Mouse (Mus musculus) limb, embryonic 14.5 days (tissue): ENCODE results near the gene Ttc30a2. TPM values are rescaled to one million over a fixed set of nuclear protein-coding genes. Genes with fewer than 3 reads are reported as not detected.
"Not testable (repeated sequence)": the region's sequence is repeated elsewhere in the genome, so short reads cannot be mapped to it uniquely, and the experiment has no call there.

ENCODE experiments used
- ATAC-seq: fragments of 200-750 bp; cut with Nextera tagmentation; 2 replicates; pipeline ENCODE4 v1.8.0; 2017; ENCODE audit warnings: low read depth, moderate number of reproducible peaks, moderate TSS enrichment; ENCODE audit not compliant: low FRiP score
- DNase-seq: peaks from one replicate; pipeline ENCODE4 v3.0.0-alpha.2; 2015; ENCODE audit warnings: low spot score
- H3K27ac ChIP-seq: fragments of 300-500 bp; sonication (generic); replicated peaks from 2 replicates; pipeline ENCODE4 v1.5.1; 2014; ENCODE audit warnings: low read depth, mild to moderate bottlenecking, low read length, moderate library complexity, mixed read lengths
- H3K27me3 ChIP-seq: fragments of 300-500 bp; sonication (generic); 2 replicates; pipeline ENCODE4 v1.6.1; 2014; ENCODE audit warnings: low read length, mixed read lengths; ENCODE audit not compliant: control insufficient read depth, insufficient read depth
- H3K36me3 ChIP-seq: fragments of 300-500 bp; sonication (generic); 2 replicates; pipeline ENCODE4 v1.6.1; 2014; ENCODE audit warnings: mild to moderate bottlenecking, low read length, moderate library complexity, mixed read lengths; ENCODE audit not compliant: control insufficient read depth, insufficient read depth
- H3K4me1 ChIP-seq: fragments of 300-500 bp; sonication (generic); 2 replicates; pipeline ENCODE4 v1.6.1; 2014; ENCODE audit warnings: antibody characterized with exemption, low read length, mixed read lengths; ENCODE audit not compliant: control insufficient read depth, insufficient read depth
- H3K4me2 ChIP-seq: fragments of 300-500 bp; sonication (generic); replicated peaks from 2 replicates; pipeline ENCODE4 v1.6.1; 2014; ENCODE audit warnings: low read depth, mild to moderate bottlenecking, low read length, moderate library complexity; ENCODE audit not compliant: severe bottlenecking
- H3K4me3 ChIP-seq: fragments of 300-500 bp; sonication (generic); replicated peaks from 2 replicates; pipeline ENCODE4 v1.5.1; 2014; ENCODE audit warnings: low read length
- H3K9ac ChIP-seq: fragments of 300-500 bp; sonication (generic); 2 replicates; pipeline ENCODE4 v1.6.1; 2014; ENCODE audit warnings: mild to moderate bottlenecking, low read depth, low read length, moderate library complexity; ENCODE audit not compliant: severe bottlenecking
- H3K9me3 ChIP-seq: fragments of 300-500 bp; sonication (generic); 2 replicates; pipeline ENCODE4 v1.6.1; 2016; ENCODE audit warnings: low read length; ENCODE audit not compliant: control insufficient read depth
- POLR2A ChIP-seq: fragments of 200-500 bp; IDR thresholded peaks from 2 replicates; pipeline ENCODE4 v1.8.0; 2012; ENCODE audit warnings: inconsistent platforms, mild to moderate bottlenecking, moderate library complexity, borderline replicate concordance; ENCODE audit not compliant: insufficient read depth, insufficient read length; ENCODE audit errors: extremely low read depth
- WGBS: fragments of 180-500 bp; shearing (Covaris S2); extraction: QIAGEN DNeasy Blood & Tissue Kit; methylation state at CpG from one replicate; pipeline ENCODE4 v1.1.7; 2014; 5-methylcytosine and 5-hydroxymethylcytosine counted together
- polyA plus RNA-seq, 2 experiments: library from polyadenylated mRNA; depleted of rRNA in 1 of 2; stranded (reverse) in 1 of 2; unstranded in 1 of 2; fragments of >200 nt; fragmentation: Nextera tagmentation in 1 of 2; extraction: Ambion mirVana in 1 of 2; gene quantifications; 2 replicates each; pipeline versions ENCODE4 v1.2.1 to v1.2.3; 2012 to 2014

Ttc30a2 gene
- polyA plus RNA-seq, 2 experiments = 0.30 to 0.35 TPM

GRCm38 (mm10) chr2:75988378-75988777, 10.4 kb upstream of the Ttc30a2 start:
- no peak for TF ChIP-seq POLR2A
- Histone ChIP-seq H3K27ac (peak overlapping the region; percentile 40), H3K9ac (no peak overlapping the region), H3K36me3 (no peaks in the 10 kb centered on the region), H3K27me3 (no peaks in the 10 kb centered on the region), H3K4me2 (peak overlapping the region; percentile 22; the same call in 1 of the 2 replicates), H3K9me3 (no peaks in the 10 kb centered on the region), H3K4me1 (peaks cover 53% of the 10 kb centered on the region), H3K4me3 (no peak overlapping the region)
- DNase-seq (no peak), ATAC-seq (no peak)
- WGBS = 10% methylated on average over 4 of the region's 4 CpGs

- Histone ChIP-seq H3K4me2 (no peak overlapping the region), H3K9me3 (no peaks in the 10 kb centered on the region), H3K4me1 (peaks cover 53% of the 10 kb centered on the region), H3K9ac (no peak overlapping the region), H3K36me3 (no peaks in the 10 kb centered on the region), H3K27ac (peak overlapping the region; percentile 40), H3K4me3 (no peak overlapping the region), H3K27me3 (no peaks in the 10 kb centered on the region)
- ATAC-seq (no peak), DNase-seq (no peak)
- WGBS = 52% methylated on average over 9 of the region's 9 CpGs
- no peak for TF ChIP-seq POLR2A
These were observed 9.8 kb upstream of the Ttc30a2 start for GRCm38 (mm10) chr2:75987739-75988138.

GRCm38 (mm10) chr2:75985124-75985523, 7.2 kb upstream of the Ttc30a2 start:
- no peak overlapping the region for H3K4me2 ChIP-seq
- peak; percentile 87 for DNase-seq
- TF ChIP-seq POLR2A = no peak
- H3K9ac ChIP-seq = no peak overlapping the region
- H3K4me1 ChIP-seq = peaks cover 30% of the 10 kb centered on the region
- ATAC-seq = peak; percentile 66; the same call in 1 of the 2 replicates
- H3K4me3 ChIP-seq = no peak overlapping the region
- no peaks in the 10 kb centered on the region for H3K9me3 ChIP-seq
- whole genome bisulfite sequencing = 3% methylated on average over 2 of the region's 2 CpGs
- no peak overlapping the region for H3K27ac ChIP-seq
- no peaks in the 10 kb centered on the region for H3K27me3 ChIP-seq
- no peaks in the 10 kb centered on the region for H3K36me3 ChIP-seq

- Histone ChIP-seq H3K9ac (no peak overlapping the region), H3K4me2 (no peak overlapping the region), H3K4me3 (no peak overlapping the region), H3K27me3 (no peaks in the 10 kb centered on the region), H3K27ac (no peak overlapping the region), H3K36me3 (no peaks in the 10 kb centered on the region), H3K4me1 (peaks cover 18% of the 10 kb centered on the region), H3K9me3 (no peaks in the 10 kb centered on the region)
- ATAC-seq = no peak
- no peak for DNase-seq
- WGBS = 75% methylated on average over 3 of the region's 3 CpGs
- no peak for TF ChIP-seq POLR2A
These were observed 5.9 kb upstream of the Ttc30a2 start for GRCm38 (mm10) chr2:75983847-75984246.

- no peak overlapping the region for H3K9ac ChIP-seq
- no peak overlapping the region for H3K27ac ChIP-seq
- no peaks in the 10 kb centered on the region for H3K27me3 ChIP-seq
- no peaks in the 10 kb centered on the region for H3K9me3 ChIP-seq
- 95% methylated on average over 3 of the region's 3 CpGs for WGBS
- no peak for TF ChIP-seq POLR2A
- H3K36me3 ChIP-seq = no peaks in the 10 kb centered on the region
- no peak for ATAC-seq
- H3K4me1 ChIP-seq = peaks cover 11% of the 10 kb centered on the region
- no peak for DNase-seq
- H3K4me2 ChIP-seq = no peak overlapping the region
- no peak overlapping the region for H3K4me3 ChIP-seq
These were observed 5.1 kb upstream of the Ttc30a2 start for GRCm38 (mm10) chr2:75983091-75983490.

GRCm38 (mm10) chr2:75982626-75983025, 4.7 kb upstream of the Ttc30a2 start:
- no peaks in the 10 kb centered on the region for H3K27me3 ChIP-seq
- DNase-seq (no peak), ATAC-seq (no peak)
- H3K9me3 ChIP-seq = no peaks in the 10 kb centered on the region
- H3K27ac ChIP-seq = no peak overlapping the region
- peaks cover 6% of the 10 kb centered on the region for H3K4me1 ChIP-seq
- 97% methylated on average over 4 of the region's 4 CpGs for WGBS
- H3K4me3 ChIP-seq = no peak overlapping the region
- no peak for TF ChIP-seq POLR2A
- H3K9ac ChIP-seq = no peak overlapping the region
- no peak overlapping the region for H3K4me2 ChIP-seq
- H3K36me3 ChIP-seq = no peaks in the 10 kb centered on the region

GRCm38 (mm10) chr2:75981440-75982081, 3.6 kb upstream of the Ttc30a2 start, which contains the start of gene Ttc30a1:
Gene Ttc30a1, minus strand, starts transcription at chr2:75981967.
- peak within 1 kb of the TSS; percentile 61 for H3K4me2 ChIP-seq
- H3K9me3 ChIP-seq, H3K27me3 ChIP-seq, H3K27ac ChIP-seq, H3K4me1 ChIP-seq, H3K36me3 ChIP-seq: not testable (repeated sequence)
- 1% methylated on average over 27 of the region's 34 CpGs for WGBS
- peak; percentile 90 for DNase-seq
- peak within 1 kb of the TSS; percentile 47 for H3K9ac ChIP-seq
- ATAC-seq = peak; percentile 79
- peak within 1 kb of the TSS; percentile 52 for H3K4me3 ChIP-seq

GRCm38 (mm10) chr2:75980933-75981439, 3.0 kb upstream of the Ttc30a2 start:
- H3K27ac ChIP-seq, H3K27me3 ChIP-seq, ATAC-seq, H3K4me1 ChIP-seq, DNase-seq, H3K9me3 ChIP-seq, H3K36me3 ChIP-seq: not testable (repeated sequence)
- H3K4me3 ChIP-seq = peak overlapping the region; percentile 52
- WGBS = 97% methylated on average over 13 of the region's 13 CpGs
- H3K4me2 ChIP-seq = peak overlapping the region; percentile 61
- H3K9ac ChIP-seq = peak overlapping the region; percentile 47; the same call in 1 of the 2 replicates
